Mouse (Mus musculus): ENCODE results near the gene Ptgis. TPM values are rescaled to one million over a fixed set of nuclear protein-coding genes. Genes with fewer than 3 reads are reported as not detected.

Ptgis gene
- polyA plus RNA-seq, 1 experiment: 78.8 TPM

GRCm38 (mm10) chr2:167186003-167186402, 54.4 kb downstream of the Ptgis start:
- H3K27me3 ChIP-seq (ENCODE audit: control insufficient read depth, insufficient read depth, insufficient read length): peaks cover 32% of the 10 kb centered on the region
- TF ChIP-seq MYOD1 (IDR thresholded peaks at IDR 0.05; ENCODE audit: control insufficient read depth, insufficient read length, low read depth) (no peak), USF1 (IDR thresholded peaks at IDR 0.05; ENCODE audit: low read depth) (no peak), MAX (IDR thresholded peaks at IDR 0.05) (no peak), CEBPB (IDR thresholded peaks at IDR 0.05; ENCODE audit: low read depth) (no peak), MYOG (IDR thresholded peaks at IDR 0.05; ENCODE audit: control insufficient read depth, extremely low read depth, insufficient read length) (no peak), FOSL1 (IDR thresholded peaks at IDR 0.05; ENCODE audit: insufficient read depth, low read length, poor library complexity, severe bottlenecking) (no peak), CTCF (IDR thresholded peaks at IDR 0.05; ENCODE audit: control insufficient read depth, insufficient read depth, insufficient read length) (no peak)
- H3K79me3 ChIP-seq (ENCODE audit: low read depth): no peaks in the 10 kb centered on the region

GRCm38 (mm10) chr2:167185432-167185831, 55.0 kb downstream of the Ptgis start:
- Histone ChIP-seq H3K4me3 (ENCODE audit: insufficient read depth, poor library complexity, severe bottlenecking) (no peak overlapping the region), H3K27me3 (ENCODE audit: control insufficient read depth, insufficient read depth, insufficient read length) (peaks cover 33% of the 10 kb centered on the region), H3K79me3 (ENCODE audit: low read depth) (no peaks in the 10 kb centered on the region), H3K79me2 (ENCODE audit: control insufficient read depth, insufficient read depth) (no peaks in the 10 kb centered on the region), H3ac (ENCODE audit: control insufficient read depth, insufficient read length, low read depth) (no peak overlapping the region), H3K36me3 (ENCODE audit: control insufficient read depth, insufficient read depth) (no peaks in the 10 kb centered on the region)
- no peak for TF ChIP-seq MAX (IDR thresholded peaks at IDR 0.05)
- TF ChIP-seq CTCF (IDR thresholded peaks at IDR 0.05; ENCODE audit: control insufficient read depth, insufficient read depth, insufficient read length): no peak
- no peak for TF ChIP-seq MYOD1 (IDR thresholded peaks at IDR 0.05; ENCODE audit: control insufficient read depth, insufficient read length, low read depth)
- TF ChIP-seq USF1 (IDR thresholded peaks at IDR 0.05; ENCODE audit: low read depth): no peak
- TF ChIP-seq CEBPB (IDR thresholded peaks at IDR 0.05; ENCODE audit: low read depth): no peak
- no peak for TF ChIP-seq FOSL1 (IDR thresholded peaks at IDR 0.05; ENCODE audit: insufficient read depth, low read length, poor library complexity, severe bottlenecking)
- TF ChIP-seq MYOG (IDR thresholded peaks at IDR 0.05; ENCODE audit: control insufficient read depth, extremely low read depth, insufficient read length): no peak

More at GRCm38 (mm10) chr2:167186003-167186402, 54.4 kb downstream of the Ptgis start:
- H3K4me3 ChIP-seq (ENCODE audit: insufficient read depth, poor library complexity, severe bottlenecking): no peak overlapping the region
- no peak overlapping the region for H3ac ChIP-seq (ENCODE audit: control insufficient read depth, insufficient read length, low read depth)
- no peaks in the 10 kb centered on the region for H3K79me2 ChIP-seq (ENCODE audit: control insufficient read depth, insufficient read depth)
- H3K36me3 ChIP-seq (ENCODE audit: control insufficient read depth, insufficient read depth): no peaks in the 10 kb centered on the region

GRCm38 (mm10) chr2:167181662-167182389, 58.6 kb downstream of the Ptgis start:
- no peak overlapping the region for H3ac ChIP-seq (ENCODE audit: control insufficient read depth, insufficient read length, low read depth)
- H3K79me2 ChIP-seq (ENCODE audit: control insufficient read depth, insufficient read depth): no peaks in the 10 kb centered on the region
- no peak for TF ChIP-seq CTCF (IDR thresholded peaks at IDR 0.05; ENCODE audit: control insufficient read depth, insufficient read depth, insufficient read length)
- no peak for TF ChIP-seq FOSL1 (IDR thresholded peaks at IDR 0.05; ENCODE audit: insufficient read depth, low read length, poor library complexity, severe bottlenecking)
- TF ChIP-seq CEBPB (IDR thresholded peaks at IDR 0.05; ENCODE audit: low read depth): no peak
- no peak for TF ChIP-seq MYOG (IDR thresholded peaks at IDR 0.05; ENCODE audit: control insufficient read depth, extremely low read depth, insufficient read length)
- no peak for TF ChIP-seq MYOD1 (IDR thresholded peaks at IDR 0.05; ENCODE audit: control insufficient read depth, insufficient read length, low read depth)
- no peak for TF ChIP-seq USF1 (IDR thresholded peaks at IDR 0.05; ENCODE audit: low read depth)
- TF ChIP-seq MAX (IDR thresholded peaks at IDR 0.05): no peak
- H3K79me3 ChIP-seq (ENCODE audit: low read depth): no peaks in the 10 kb centered on the region
- H3K27me3 ChIP-seq (ENCODE audit: control insufficient read depth, insufficient read depth, insufficient read length): peaks cover 37% of the 10 kb centered on the region
- no peaks in the 10 kb centered on the region for H3K36me3 ChIP-seq (ENCODE audit: control insufficient read depth, insufficient read depth)
- no peak overlapping the region for H3K4me3 ChIP-seq (ENCODE audit: insufficient read depth, poor library complexity, severe bottlenecking)

- Histone ChIP-seq H3ac (ENCODE audit: control insufficient read depth, insufficient read length, low read depth) (no peak overlapping the region), H3K27me3 (ENCODE audit: control insufficient read depth, insufficient read depth, insufficient read length) (peaks cover 40% of the 10 kb centered on the region), H3K79me2 (ENCODE audit: control insufficient read depth, insufficient read depth) (no peaks in the 10 kb centered on the region), H3K36me3 (ENCODE audit: control insufficient read depth, insufficient read depth) (no peaks in the 10 kb centered on the region), H3K79me3 (ENCODE audit: low read depth) (no peaks in the 10 kb centered on the region), H3K4me3 (ENCODE audit: insufficient read depth, poor library complexity, severe bottlenecking) (no peak overlapping the region)
- TF ChIP-seq MYOD1 (IDR thresholded peaks at IDR 0.05; ENCODE audit: control insufficient read depth, insufficient read length, low read depth): no peak
- TF ChIP-seq CTCF (IDR thresholded peaks at IDR 0.05; ENCODE audit: control insufficient read depth, insufficient read depth, insufficient read length): no peak
- TF ChIP-seq USF1 (IDR thresholded peaks at IDR 0.05; ENCODE audit: low read depth): no peak
- TF ChIP-seq MYOG (IDR thresholded peaks at IDR 0.05; ENCODE audit: control insufficient read depth, extremely low read depth, insufficient read length): no peak
- TF ChIP-seq FOSL1 (IDR thresholded peaks at IDR 0.05; ENCODE audit: insufficient read depth, low read length, poor library complexity, severe bottlenecking): no peak
- TF ChIP-seq CEBPB (IDR thresholded peaks at IDR 0.05; ENCODE audit: low read depth): no peak
- TF ChIP-seq MAX (IDR thresholded peaks at IDR 0.05): no peak
Measured at GRCm38 (mm10) chr2:167181096-167181495, 59.3 kb downstream of the Ptgis start.

- H3K27me3 ChIP-seq (ENCODE audit: control insufficient read depth, insufficient read depth, insufficient read length): peaks cover 39% of the 10 kb centered on the region
- no peaks in the 10 kb centered on the region for H3K36me3 ChIP-seq (ENCODE audit: control insufficient read depth, insufficient read depth)
- H3K4me3 ChIP-seq (ENCODE audit: insufficient read depth, poor library complexity, severe bottlenecking): no peak overlapping the region
- H3K79me2 ChIP-seq (ENCODE audit: control insufficient read depth, insufficient read depth): no peaks in the 10 kb centered on the region
- H3K79me3 ChIP-seq (ENCODE audit: low read depth): no peaks in the 10 kb centered on the region
- no peak for TF ChIP-seq FOSL1 (IDR thresholded peaks at IDR 0.05; ENCODE audit: insufficient read depth, low read length, poor library complexity, severe bottlenecking)
- TF ChIP-seq MAX (IDR thresholded peaks at IDR 0.05): no peak
- no peak for TF ChIP-seq USF1 (IDR thresholded peaks at IDR 0.05; ENCODE audit: low read depth)
- no peak for TF ChIP-seq MYOD1 (IDR thresholded peaks at IDR 0.05; ENCODE audit: control insufficient read depth, insufficient read length, low read depth)
- no peak for TF ChIP-seq CEBPB (IDR thresholded peaks at IDR 0.05; ENCODE audit: low read depth)
- no peak for TF ChIP-seq MYOG (IDR thresholded peaks at IDR 0.05; ENCODE audit: control insufficient read depth, extremely low read depth, insufficient read length)
- no peak for TF ChIP-seq CTCF (IDR thresholded peaks at IDR 0.05; ENCODE audit: control insufficient read depth, insufficient read depth, insufficient read length)
- no peak overlapping the region for H3ac ChIP-seq (ENCODE audit: control insufficient read depth, insufficient read length, low read depth)
Measured at GRCm38 (mm10) chr2:167179301-167179700, 61.1 kb downstream of the Ptgis start.
